Mouse (Mus musculus) olfactory bulb, adult 2 months (tissue): ENCODE measurements around the gene Havcr2.

Experiments
- CTCF ChIP-seq: fragments of 200-500 bp; IDR thresholded peaks from 2 replicates; pipeline ENCODE4 v1.5.1; 2012; ENCODE audit warnings: low read depth, mild to moderate bottlenecking, low read length, moderate library complexity; ENCODE audit not compliant: insufficient read depth
- POLR2A ChIP-seq: fragments of 200-500 bp; IDR thresholded peaks from 2 replicates; pipeline ENCODE4 v1.6.1; 2012; ENCODE audit warnings: mild to moderate bottlenecking, low read depth, low read length, moderate library complexity; ENCODE audit not compliant: insufficient read depth

GRCm38 (mm10) chr11:46488231-46488630 lies 33.5 kb downstream of the Havcr2 start:
- TF ChIP-seq CTCF (no peak), POLR2A (no peak)
